Mouse (Mus musculus) embryonic fibroblast, embryonic 13.5 days (primary cell): Measurements from ENCODE around the gene Fbxo28.

Experiments
- CTCF ChIP-seq: IDR thresholded peaks from 2 replicates; pipeline ENCODE4 v1.5.1; 2011; ENCODE audit warnings: mild to moderate bottlenecking, control low read depth, low read length, moderate library complexity, borderline replicate concordance; ENCODE audit not compliant: insufficient read depth
- POLR2A ChIP-seq: IDR thresholded peaks from 2 replicates; pipeline ENCODE4 v1.6.1; 2011; ENCODE audit warnings: low read depth, mild to moderate bottlenecking, control low read depth, low read length, moderate library complexity

GRCm38 (mm10) chr1:182302176-182302870 lies 39.1 kb downstream of the Fbxo28 start:
- TF ChIP-seq CTCF (no peak), POLR2A (no peak)
